Mouse (Mus musculus): Measurements from ENCODE around the gene Mta1. TPM values are rescaled to one million over a fixed set of nuclear protein-coding genes. Genes with fewer than 3 reads are reported as not detected.

The Mta1 gene
- polyA plus RNA-seq, 1 experiment from 2014 or later: 24.1 TPM

DNA sequence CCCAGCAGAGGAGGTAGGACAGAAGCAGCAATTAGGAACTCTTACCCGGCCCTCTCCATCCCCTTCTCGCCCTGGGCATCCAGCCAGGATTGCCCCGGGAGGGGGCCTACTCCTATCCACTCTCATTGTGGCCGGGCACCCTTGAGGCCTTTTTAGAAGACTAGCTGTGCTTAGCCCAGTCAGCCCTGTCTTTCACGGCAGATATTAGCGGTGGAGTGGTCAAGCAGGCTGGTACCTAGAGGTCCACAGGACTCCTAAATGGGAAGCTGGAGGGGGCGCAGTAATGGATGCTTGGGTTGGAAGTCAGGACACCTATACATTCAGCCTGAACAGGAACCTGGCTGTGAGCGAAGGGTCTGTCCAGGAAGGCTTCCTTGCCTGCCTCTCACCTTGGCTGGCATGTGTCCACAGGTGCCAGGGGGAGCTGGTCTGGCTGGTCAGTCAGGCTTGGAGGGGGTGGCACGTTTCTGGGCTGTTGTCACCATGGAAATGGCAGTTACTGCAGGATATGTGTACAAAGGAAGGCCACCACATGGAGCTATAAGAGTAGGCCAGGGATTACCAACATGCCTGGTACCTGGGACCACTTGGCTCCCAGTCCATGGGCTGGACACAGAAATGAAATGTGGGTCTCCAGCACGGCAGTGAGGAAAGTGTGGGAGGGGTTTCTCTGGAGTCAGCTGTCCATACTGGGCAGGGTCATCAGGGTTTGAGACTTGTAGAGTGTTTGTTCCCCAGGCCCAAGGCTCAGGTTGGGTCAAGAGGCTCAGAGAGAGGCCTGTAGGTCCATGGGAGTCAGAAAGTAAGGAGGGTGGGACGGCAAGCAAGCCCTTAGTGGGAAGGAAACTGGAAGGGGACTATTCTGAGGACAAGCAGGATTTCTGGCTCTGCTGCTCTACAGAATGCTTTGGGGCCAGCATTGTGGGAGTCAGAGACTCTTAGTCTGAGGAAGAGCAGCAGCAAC, 41.1 kb downstream of the Mta1 start:
- peak overlapping the region; percentile 57 for H3K4me3 ChIP-seq (ENCODE audit: low read depth, low read length)
- peaks cover 54% of the 10 kb centered on the region for H3K36me3 ChIP-seq (ENCODE audit: insufficient read depth)
- H3K4me1 ChIP-seq (ENCODE audit: insufficient read depth): peaks cover 28% of the 10 kb centered on the region
- no peak for TF ChIP-seq CTCF (IDR thresholded peaks at IDR 0.05; ENCODE audit: low read depth)
- no peaks in the 10 kb centered on the region for H3K9me3 ChIP-seq (ENCODE audit: low read depth, low read length)
- H3K27ac ChIP-seq (ENCODE audit: low read depth): peak overlapping the region; percentile 58
- H3K9ac ChIP-seq: no peak overlapping the region
- ATAC-seq (ENCODE audit: insufficient read depth) (0 out of 2 replicates have a peak, but pooled peaks have one; percentile 0), DNase-seq (peak; percentile 42)
- WGBS: 29% methylated on average over 11 of the region's 11 CpGs
- no peaks in the 10 kb centered on the region for H3K27me3 ChIP-seq (ENCODE audit: insufficient read depth, low read length)
- peak overlapping the region; percentile 77 for H3K4me2 ChIP-seq

DNA sequence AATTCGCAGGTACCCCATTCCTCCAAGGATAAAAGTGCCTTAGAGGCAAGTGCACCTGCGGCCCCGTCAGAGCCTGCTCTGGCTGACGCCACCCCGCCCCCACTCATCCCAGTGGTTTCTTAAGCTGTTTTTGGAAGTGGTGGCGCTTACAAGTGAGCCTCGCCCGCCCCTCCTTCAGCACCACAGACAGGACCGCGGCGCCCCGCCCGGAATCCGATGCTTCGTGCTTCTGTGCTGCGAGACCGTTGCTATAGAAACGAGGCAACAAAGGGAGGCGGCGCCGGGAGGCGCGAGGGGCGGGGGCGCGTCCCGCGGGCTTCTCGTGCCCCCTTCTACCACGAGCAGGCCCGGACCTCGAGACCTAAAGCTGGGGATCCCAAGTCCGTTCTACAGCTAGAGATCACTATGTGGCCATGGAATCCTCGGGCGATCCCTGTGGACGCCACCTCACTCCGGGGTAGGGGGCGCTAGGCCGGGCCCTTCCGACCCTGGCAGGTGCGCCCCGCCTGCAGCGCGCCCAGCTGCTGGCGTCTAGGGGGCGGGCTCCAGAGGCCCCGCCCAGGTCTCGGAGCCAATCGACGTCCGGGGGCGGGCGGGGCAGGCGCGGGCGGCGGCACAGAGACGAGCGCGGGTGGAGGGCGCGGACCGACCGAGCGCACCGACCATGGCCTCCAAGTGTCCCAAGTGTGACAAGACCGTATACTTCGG, 42.0 kb downstream of the Mta1 start, which contains the start of gene Crip2:
Gene Crip2 (plus strand): TSS at position 329 of the 708 bp plus-strand sequence.
- Histone ChIP-seq H3K27me3 (ENCODE audit: insufficient read depth, low read length) (no peaks in the 10 kb centered on the region), H3K9me3 (ENCODE audit: low read depth, low read length) (no peaks in the 10 kb centered on the region), H3K27ac (ENCODE audit: low read depth) (peak within 1 kb of the TSS; percentile 89), H3K4me3 (ENCODE audit: low read depth, low read length) (peak within 1 kb of the TSS; percentile 57), H3K4me1 (ENCODE audit: insufficient read depth) (peaks cover 28% of the 10 kb centered on the region), H3K4me2 (peak within 1 kb of the TSS; percentile 77), H3K9ac (peak within 1 kb of the TSS; percentile 59), H3K36me3 (ENCODE audit: insufficient read depth) (peaks cover 54% of the 10 kb centered on the region)
- WGBS: under 1% methylated on average over 68 of the region's 68 CpGs
- peak; percentile 71 for ATAC-seq (ENCODE audit: insufficient read depth)
- TF ChIP-seq CTCF (IDR thresholded peaks at IDR 0.05; ENCODE audit: low read depth): peak; percentile 44
- DNase-seq: peak; percentile 94

- peak; percentile 19 for DNase-seq
- Histone ChIP-seq H3K4me2 (peak overlapping the region; percentile 77), H3K27ac (ENCODE audit: low read depth) (peak overlapping the region; percentile 89), H3K36me3 (ENCODE audit: insufficient read depth) (peaks cover 52% of the 10 kb centered on the region), H3K27me3 (ENCODE audit: insufficient read depth, low read length) (no peaks in the 10 kb centered on the region), H3K9me3 (ENCODE audit: low read depth, low read length) (no peaks in the 10 kb centered on the region), H3K4me1 (ENCODE audit: insufficient read depth) (peaks cover 28% of the 10 kb centered on the region), H3K4me3 (ENCODE audit: low read depth, low read length) (peak overlapping the region; percentile 57), H3K9ac (peak overlapping the region; percentile 59)
- TF ChIP-seq CTCF (IDR thresholded peaks at IDR 0.05; ENCODE audit: low read depth): no peak
- 5% methylated on average over 49 of the region's 49 CpGs for WGBS
- no peak; the same call in 1 of the 2 replicates for ATAC-seq (ENCODE audit: insufficient read depth)
These were observed 42.7 kb downstream of the Mta1 start for GRCm38 (mm10) chr12:113140616-113141411.

- peak overlapping the region; percentile 89 for H3K27ac ChIP-seq (ENCODE audit: low read depth)
- H3K9ac ChIP-seq: peak overlapping the region; percentile 59
- peak; percentile 65 for DNase-seq
- peaks cover 30% of the 10 kb centered on the region for H3K4me1 ChIP-seq (ENCODE audit: insufficient read depth)
- H3K36me3 ChIP-seq (ENCODE audit: insufficient read depth): peaks cover 47% of the 10 kb centered on the region
- peak overlapping the region; percentile 57 for H3K4me3 ChIP-seq (ENCODE audit: low read depth, low read length)
- H3K9me3 ChIP-seq (ENCODE audit: low read depth, low read length): no peaks in the 10 kb centered on the region
- no peak for TF ChIP-seq CTCF (IDR thresholded peaks at IDR 0.05; ENCODE audit: low read depth)
- no peak for ATAC-seq (ENCODE audit: insufficient read depth)
- no peaks in the 10 kb centered on the region for H3K27me3 ChIP-seq (ENCODE audit: insufficient read depth, low read length)
- 28% methylated on average over 8 of the region's 8 CpGs for WGBS
- peak overlapping the region; percentile 77 for H3K4me2 ChIP-seq
These were observed 43.5 kb downstream of the Mta1 start for GRCm38 (mm10) chr12:113141531-113141973.

GRCm38 (mm10) chr12:113142021-113142975, 44.2 kb downstream of the Mta1 start:
- ATAC-seq (ENCODE audit: insufficient read depth): peak; percentile 64
- peak overlapping the region; percentile 59 for H3K9ac ChIP-seq
- TF ChIP-seq CTCF (IDR thresholded peaks at IDR 0.05; ENCODE audit: low read depth): no peak

More at GRCm38 (mm10) chr12:113142021-113142975, 44.2 kb downstream of the Mta1 start:
- Histone ChIP-seq H3K27ac (ENCODE audit: low read depth) (peak overlapping the region; percentile 89), H3K9me3 (ENCODE audit: low read depth, low read length) (no peaks in the 10 kb centered on the region), H3K4me1 (ENCODE audit: insufficient read depth) (peaks cover 30% of the 10 kb centered on the region), H3K4me3 (ENCODE audit: low read depth, low read length) (peak overlapping the region; percentile 57), H3K27me3 (ENCODE audit: insufficient read depth, low read length) (no peaks in the 10 kb centered on the region), H3K4me2 (peak overlapping the region; percentile 77), H3K36me3 (ENCODE audit: insufficient read depth) (peaks cover 40% of the 10 kb centered on the region)
- 13% methylated on average over 15 of the region's 15 CpGs for WGBS
- DNase-seq: peak; percentile 87
